ENCODE assay signal across 8 mouse cellular contexts in genomic region chrX:152336546-152337332, GRCm38 (mm10). TPM values are rescaled to one million over a fixed set of nuclear protein-coding genes. Genes with fewer than 3 reads are reported as not detected.
DNase-seq lines count a peak whose midpoint lies in the region; ATAC-seq lines count a peak whose summit lies in the region.

No protein-coding gene starts in this region.

- 12% methylated on average over 32 of the region's 33 CpGs for WGBS in intestine, embryonic 14.5 days

- 0 out of 2 replicates have a peak, but pooled peaks cover 6% of the 10 kb centered on the region for H3K4me1 ChIP-seq in intestine, embryonic 14.5 days (replicated peaks; ENCODE audit: control insufficient read depth, insufficient read depth, low read length)

- no peaks in the 10 kb centered on the region for H3K9me3 ChIP-seq in intestine, embryonic 14.5 days (ENCODE audit: control insufficient read depth, low read length)

- H3K36me3 ChIP-seq in intestine, embryonic 14.5 days (ENCODE audit: control insufficient read depth, insufficient read depth, low read length) = peaks cover 18% of the 10 kb centered on the region

- 0 out of 2 replicates have a peak, but pooled peaks cover 7% of the 10 kb centered on the region for H3K27me3 ChIP-seq in intestine, embryonic 14.5 days (replicated peaks; ENCODE audit: control insufficient read depth, insufficient read depth, low read length)

- intact Hi-C loops in left cerebral cortex, postnatal 10 days (cut with DNase I) = no loop called here

- DNase-seq in adrenal gland, adult 8-10 months = peak; percentile 93
- DNase-seq in embryo, embryonic 11.5 days (ENCODE audit: low read depth, low spot score) = peak; percentile 83
- DNase-seq in gastrocnemius, postnatal 25 days = peak; percentile 89
- DNase-seq in intestine, embryonic 14.5 days (ENCODE audit: low spot score) = peak; percentile 87
- DNase-seq in left cerebral cortex, postnatal 10 days (ENCODE audit: extremely low spot score in 1 of 2, low spot score in 2 of 2) = peak; percentile 81 to 93
- DNase-seq in right cerebral cortex, postnatal 10 days (ENCODE audit: low spot score in 2 of 2) = peak; percentile 91 to 96
- DNase-seq in urinary bladder, postnatal 14 days (ENCODE audit: low spot score) = peak; percentile 87

- H3K4me2 ChIP-seq in intestine, embryonic 14.5 days (ENCODE audit: low read length) = peak overlapping the region; percentile 47

- peak overlapping the region; percentile 24 for H3K4me3 ChIP-seq in intestine, embryonic 14.5 days (ENCODE audit: low read depth, low read length)

- peak overlapping the region; percentile 90 for H3K27ac ChIP-seq in intestine, embryonic 14.5 days (ENCODE audit: low read depth)

- peak; percentile 99 for ATAC-seq in intestine, embryonic 14.5 days (replicated peaks; ENCODE audit: low FRiP score, low TSS enrichment, low read depth)
- ATAC-seq in megakaryocyte progenitor cell, adult 5-6 weeks (replicated peaks; ENCODE audit: poor library complexity) = peak; percentile 99

- H3K9ac ChIP-seq in intestine, embryonic 14.5 days (ENCODE audit: low read length) = peak overlapping the region; percentile 58

RNA-seq across cellular contexts. Expression of gene Tspyl2, which starts 5.5 kb away (rescaled TPM):
- total RNA-seq in adrenal gland, adult 8-10 months (2022) = 10 to 100 TPM; 43.6 to 97.6 (median 77.6) TPM
- 1 to 10 TPM; 8.2 to 9.3 TPM for total RNA-seq in gastrocnemius, postnatal 25 days (2021)
- 23.4 and 23.5 TPM in 2 replicates for polyA plus RNA-seq in intestine, embryonic 14.5 days (2014; fragmentation: Nextera tagmentation; extraction: Ambion mirVana)
- total RNA-seq in left cerebral cortex, postnatal 10 days (2021) = 10 to 100 TPM; 67.1 to 67.7 TPM
- total RNA-seq in megakaryocyte progenitor cell, adult 5-6 weeks (2015) = 10.6 and 16.6 TPM in 2 replicates
- 20.2 and 29.4 TPM in 2 replicates for total RNA-seq in megakaryocyte progenitor cell, adult 5-6 weeks (2017)

RNA-seq across cellular contexts. Expression of gene Kantr, which starts 9.4 kb away (rescaled TPM):
- 10 to 100 TPM; 12.9 to 21.2 (median 18.2) TPM for total RNA-seq in adrenal gland, adult 8-10 months (2022)
- total RNA-seq in gastrocnemius, postnatal 25 days (2021) = 1 to 10 TPM in 1 of 2 experiments, under 1 TPM in 1; 0.72 to 1.3 TPM
- 14.9 and 18.5 TPM in 2 replicates for polyA plus RNA-seq in intestine, embryonic 14.5 days (2014; fragmentation: Nextera tagmentation; extraction: Ambion mirVana)
- 10 to 100 TPM; 48.6 to 50.3 TPM for total RNA-seq in left cerebral cortex, postnatal 10 days (2021)
- total RNA-seq in megakaryocyte progenitor cell, adult 5-6 weeks (2015) = 14.4 and 24.0 TPM in 2 replicates
- total RNA-seq in megakaryocyte progenitor cell, adult 5-6 weeks (2017) = 6.2 and 6.4 TPM in 2 replicates

RNA-seq across cellular contexts. Expression of gene Gpr173, which starts 31.8 kb away (rescaled TPM):
- total RNA-seq in adrenal gland, adult 8-10 months (2022) = 1 to 10 TPM; 1.2 to 4.1 (median 2.9) TPM
- total RNA-seq in gastrocnemius, postnatal 25 days (2021) = 1 to 10 TPM in 1 of 2 experiments, under 1 TPM in 1; 0.41 to 1.2 TPM
- polyA plus RNA-seq in intestine, embryonic 14.5 days (2014; fragmentation: Nextera tagmentation; extraction: Ambion mirVana) = 3.9 and 4.2 TPM in 2 replicates
- total RNA-seq in left cerebral cortex, postnatal 10 days (2021) = 10 to 100 TPM; 25.1 to 25.9 TPM
- total RNA-seq in megakaryocyte progenitor cell, adult 5-6 weeks (2015) = not detected in 2 replicates
- total RNA-seq in megakaryocyte progenitor cell, adult 5-6 weeks (2017) = not detected in 2 replicates

Comparison
In these comparisons a context has a peak if more than half of its experiments do, and no peak if none do; other contexts are left out.
1. Peak in every context shown above with its lines: DNase-seq, ATAC-seq, H3K4me3 ChIP-seq and H3K27ac ChIP-seq.
2. RNA of gene Gpr173, which starts 31.8 kb away (total RNA-seq): 25.1 to 25.9 TPM in left cerebral cortex, postnatal 10 days; 1.2 to 4.1 TPM in adrenal gland, adult 8-10 months, 0.41 to 1.2 TPM in gastrocnemius, postnatal 25 days and not detected in megakaryocyte progenitor cell, adult 5-6 weeks; every median in the first group is over 4 times any median in the second.